Mouse (Mus musculus) splenic B cell, adult 2 months (primary cell): Measurements from ENCODE around the gene Epm2aip1.

ENCODE experiments used
- DNase-seq: peaks from one replicate; pipeline ENCODE4 v3.0.0-alpha.2; 2011; ENCODE audit warnings: low read depth, low spot score
- H3K27me3 ChIP-seq: 2 replicates; pipeline ENCODE4 v1.6.1; 2012; ENCODE audit warnings: mild to moderate bottlenecking, low read length, moderate library complexity, mixed read lengths; ENCODE audit not compliant: control insufficient read depth, poor library complexity, insufficient read depth, severe bottlenecking
- H3K36me3 ChIP-seq: 2 replicates; pipeline ENCODE4 v1.6.1; 2012; ENCODE audit warnings: mild to moderate bottlenecking, low read length, moderate library complexity, mixed read lengths; ENCODE audit not compliant: control insufficient read depth, poor library complexity, insufficient read depth, severe bottlenecking

Gene Epm2aip1

GRCm38 (mm10) chr9:111272356-111272755 lies 627 bp downstream of the Epm2aip1 start:
- peaks cover 3% of the 10 kb centered on the region; the same call in 1 of the 2 replicates for H3K36me3 ChIP-seq
- DNase-seq = no peak
- H3K27me3 ChIP-seq = no peaks in the 10 kb centered on the region

- DNase-seq = no peak
- Histone ChIP-seq H3K27me3 (no peaks in the 10 kb centered on the region), H3K36me3 (no peaks in the 10 kb centered on the region)
Measured at GRCm38 (mm10) chr9:111272996-111273785, 1.5 kb downstream of the Epm2aip1 start.

DNA sequence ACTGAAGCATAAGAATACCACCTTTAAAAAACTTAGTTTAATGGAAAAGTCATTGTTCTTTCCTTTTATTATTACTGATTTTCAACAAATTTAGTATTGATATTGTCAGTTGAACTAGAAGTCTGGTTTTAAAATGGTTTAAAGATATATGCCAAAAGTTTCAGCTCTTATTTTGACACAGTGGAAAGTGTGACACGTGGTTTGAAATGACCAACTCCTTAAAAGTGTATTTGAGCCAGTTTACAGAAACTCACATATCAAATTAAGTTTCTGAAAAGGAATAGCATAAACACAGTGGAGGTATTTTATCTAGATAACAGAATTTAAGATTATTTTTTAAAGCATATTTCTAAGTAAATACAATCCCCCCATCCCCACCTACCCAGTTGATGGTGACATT lies 2.2 kb downstream of the Epm2aip1 start:
- no peaks in the 10 kb centered on the region; the same call in 1 of the 2 replicates for H3K36me3 ChIP-seq
- no peaks in the 10 kb centered on the region for H3K27me3 ChIP-seq
- no peak for DNase-seq

GRCm38 (mm10) chr9:111275156-111275555 lies 3.4 kb downstream of the Epm2aip1 start:
- no peaks in the 10 kb centered on the region for H3K27me3 ChIP-seq
- no peak for DNase-seq
- H3K36me3 ChIP-seq = peaks cover 2% of the 10 kb centered on the region; the same call in 1 of the 2 replicates

DNA sequence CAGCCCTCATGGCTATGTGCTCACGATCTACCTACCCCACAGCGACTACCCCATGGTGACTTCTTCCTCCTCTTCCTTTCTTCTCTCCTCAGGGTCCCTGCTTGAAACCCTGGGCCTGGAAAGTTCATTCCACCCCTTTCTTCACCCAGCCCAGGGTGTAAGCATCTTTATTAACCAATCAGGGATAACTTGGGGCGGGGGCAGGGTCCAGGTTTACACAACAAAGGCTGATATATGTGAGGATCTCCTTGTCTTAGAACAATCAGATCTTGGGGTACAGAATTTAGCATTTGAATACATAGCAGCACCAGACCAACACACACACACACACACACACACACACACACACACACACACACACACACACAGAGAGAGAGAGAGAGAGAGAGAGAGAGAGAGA lies 13.3 kb downstream of the Epm2aip1 start:
- DNase-seq = no peak
- no peaks in the 10 kb centered on the region for H3K27me3 ChIP-seq
- no peaks in the 10 kb centered on the region for H3K36me3 ChIP-seq

DNA sequence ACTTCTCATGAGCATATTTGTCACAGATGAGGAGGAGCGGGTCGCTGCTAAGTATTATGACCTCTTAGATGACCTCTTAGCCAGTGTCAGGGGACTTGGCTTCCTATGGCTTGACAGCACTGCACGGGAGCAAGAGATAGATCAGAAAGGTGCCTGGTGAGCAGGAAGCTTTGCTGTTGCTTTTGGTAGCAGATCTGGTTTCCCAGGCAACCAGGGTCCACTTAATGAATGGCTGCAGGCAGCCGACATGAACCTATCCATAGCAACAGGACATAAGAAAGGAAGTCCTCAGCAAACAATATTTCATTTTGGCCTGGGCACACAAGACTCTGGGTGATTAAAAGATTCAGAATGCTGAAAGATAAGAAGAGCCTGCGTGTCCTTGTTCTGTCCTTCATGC lies 13.9 kb downstream of the Epm2aip1 start:
- Histone ChIP-seq H3K27me3 (no peaks in the 10 kb centered on the region), H3K36me3 (no peaks in the 10 kb centered on the region)
- no peak for DNase-seq

DNA sequence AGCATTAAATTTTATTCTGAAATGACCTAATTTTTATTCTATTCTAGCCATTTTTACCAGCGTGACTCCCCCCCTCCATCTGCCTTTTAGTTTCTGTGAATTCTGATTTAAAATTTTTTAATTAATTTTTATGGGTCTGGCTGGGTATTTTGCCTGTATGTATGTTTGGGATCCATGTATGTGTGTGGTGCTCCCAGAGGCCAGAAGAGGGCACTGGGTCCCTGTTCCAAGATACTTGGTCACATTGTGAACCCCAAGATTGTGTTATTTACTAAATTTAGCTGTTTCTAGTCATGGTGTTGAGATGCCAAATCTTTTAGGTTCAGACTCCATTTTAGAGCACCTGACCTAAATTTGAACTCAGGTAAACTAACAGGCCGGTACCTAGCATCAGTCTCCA lies 14.7 kb downstream of the Epm2aip1 start:
- no peaks in the 10 kb centered on the region for H3K27me3 ChIP-seq
- no peaks in the 10 kb centered on the region for H3K36me3 ChIP-seq
- no peak for DNase-seq

- Histone ChIP-seq H3K27me3 (no peaks in the 10 kb centered on the region), H3K36me3 (no peaks in the 10 kb centered on the region)
- DNase-seq = no peak
Measured at GRCm38 (mm10) chr9:111287956-111288355, 16.2 kb downstream of the Epm2aip1 start.

- no peak for DNase-seq
- Histone ChIP-seq H3K27me3 (no peaks in the 10 kb centered on the region), H3K36me3 (no peaks in the 10 kb centered on the region)
Measured at GRCm38 (mm10) chr9:111289294-111289831, 17.6 kb downstream of the Epm2aip1 start.

DNA sequence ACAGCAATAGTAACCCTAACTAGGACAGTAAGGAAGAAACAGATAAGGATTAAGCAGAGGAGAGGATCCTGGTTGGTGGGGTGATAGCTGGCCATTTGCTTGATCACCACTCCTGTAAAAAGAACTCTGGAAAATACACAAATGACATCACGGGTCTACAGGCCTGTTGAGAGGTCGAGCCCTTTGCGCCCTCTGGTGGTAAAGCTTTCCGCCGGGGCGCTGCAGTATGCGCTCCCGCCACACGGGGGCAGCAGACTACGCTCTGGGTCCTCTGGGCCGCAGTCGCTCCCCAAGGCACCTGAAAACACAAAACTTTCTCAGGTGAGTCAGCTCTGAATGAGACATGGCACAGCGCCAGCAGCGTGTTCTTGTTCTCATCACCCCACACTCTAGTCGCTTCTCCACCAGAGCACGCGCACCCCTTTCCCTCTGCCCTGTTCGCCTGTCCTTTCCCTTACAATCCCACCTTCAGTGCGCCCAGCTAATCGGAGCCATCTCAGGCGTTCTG lies 18.2 kb downstream of the Epm2aip1 start:
- Histone ChIP-seq H3K36me3 (no peaks in the 10 kb centered on the region), H3K27me3 (no peaks in the 10 kb centered on the region)
- peak; percentile 91 for DNase-seq

GRCm38 (mm10) chr9:111290539-111291100 lies 18.9 kb downstream of the Epm2aip1 start:
- no peak for DNase-seq
- no peaks in the 10 kb centered on the region for H3K36me3 ChIP-seq
- no peaks in the 10 kb centered on the region for H3K27me3 ChIP-seq

- H3K36me3 ChIP-seq = no peaks in the 10 kb centered on the region
- no peaks in the 10 kb centered on the region for H3K27me3 ChIP-seq
- no peak for DNase-seq
Measured at GRCm38 (mm10) chr9:111293234-111293633, 21.5 kb downstream of the Epm2aip1 start.

DNA sequence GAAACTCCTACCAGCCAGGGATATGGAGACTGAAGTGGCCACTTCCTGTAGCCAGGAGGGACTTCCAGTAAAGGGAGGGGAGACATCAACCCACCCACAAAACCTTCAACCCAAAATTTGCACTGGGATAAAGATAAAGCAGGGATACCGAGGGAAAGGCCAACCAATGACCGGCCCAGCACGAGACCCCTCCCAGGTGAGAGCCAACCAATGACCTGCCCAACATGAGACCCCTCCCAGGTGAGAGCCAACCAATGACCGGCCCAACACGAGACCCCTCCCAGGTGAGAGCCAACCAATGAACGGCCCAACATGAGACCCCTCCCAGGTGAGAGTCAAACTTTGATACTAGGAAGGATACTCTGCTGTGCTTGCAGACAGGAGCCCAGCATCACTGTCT lies 23.2 kb downstream of the Epm2aip1 start:
- Histone ChIP-seq H3K27me3 (no peaks in the 10 kb centered on the region), H3K36me3 (no peaks in the 10 kb centered on the region)
- no peak for DNase-seq

DNA sequence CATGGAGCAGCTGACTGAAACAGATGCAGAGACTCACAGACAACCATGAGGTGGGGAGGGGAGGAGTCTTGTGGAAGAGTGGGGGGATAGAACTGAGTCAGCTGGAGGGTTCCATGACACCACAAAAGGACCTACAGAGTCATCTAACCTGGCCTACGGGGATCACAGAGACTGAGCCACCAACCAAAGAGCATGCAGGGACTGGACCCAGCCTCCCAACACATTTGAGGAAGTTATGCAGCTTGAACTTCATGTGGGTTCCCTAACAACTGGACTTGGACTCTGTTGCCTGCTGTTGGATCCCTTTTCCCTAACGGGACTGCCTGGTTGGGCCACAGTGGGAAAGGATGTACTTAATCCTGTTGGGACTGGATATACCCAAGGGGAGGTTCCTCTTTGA lies 23.6 kb downstream of the Epm2aip1 start:
- no peaks in the 10 kb centered on the region for H3K36me3 ChIP-seq
- no peaks in the 10 kb centered on the region for H3K27me3 ChIP-seq
- DNase-seq = no peak

DNA sequence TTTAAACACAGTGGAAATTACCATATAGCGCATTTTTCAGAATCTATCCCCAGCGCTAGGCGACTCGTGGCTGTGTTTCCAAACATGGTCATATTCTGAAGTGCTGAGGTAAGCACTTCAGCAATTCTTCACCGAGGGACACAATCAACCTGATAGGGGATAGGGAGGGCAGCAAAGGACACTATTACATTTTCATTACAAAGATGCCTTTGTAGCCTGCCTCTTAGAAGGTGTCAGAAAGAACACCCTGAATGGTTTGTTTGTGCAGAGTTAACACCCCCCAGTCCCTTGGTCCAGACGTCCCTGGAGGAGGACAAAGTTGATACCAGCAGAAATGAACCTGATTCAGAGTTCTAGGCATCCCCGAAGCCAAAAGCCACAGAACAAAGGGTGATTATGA lies 24.7 kb downstream of the Epm2aip1 start:
- Histone ChIP-seq H3K36me3 (no peaks in the 10 kb centered on the region), H3K27me3 (no peaks in the 10 kb centered on the region)
- no peak for DNase-seq
